12 mouse cellular contexts compared by ENCODE assay signal in genomic region chr17:71300338-71300737, GRCm38 (mm10). TPM values are rescaled to one million over a fixed set of nuclear protein-coding genes. Genes with fewer than 3 reads are reported as not detected.
A peak's percentile ranks its signal among the peaks of the same experiment; 100 is the strongest.
DNase-seq lines count a peak whose midpoint lies in the region; ATAC-seq and TF ChIP-seq lines count a peak whose summit lies in the region.
"Had no signal": no experiment of that assay in that cellular context is flagged by ENCODE, and none has a peak within 500 bp of the region (broad histone marks: within the 10 kb centered on the region; RNA-seq: fewer than 3 reads in every experiment).

No protein-coding gene starts in this region.

- peak; percentile 53 for DNase-seq in layer of hippocampus, adult 9-11 months
- no peak for DNase-seq in layer of hippocampus, postnatal 36 days
- DNase-seq in kidney, postnatal 10 days: no peak
- DNase-seq in right cerebral cortex, postnatal 25 days: no peak

- H3K4me3 ChIP-seq in bone marrow, adult 2 months (replicated peaks; ENCODE audit: control insufficient read depth, low read depth, low read length): no peak overlapping the region
- H3K4me3 ChIP-seq in liver, embryonic 16.5 days (ENCODE audit: low read depth, low read length): no peak overlapping the region
- H3K4me3 ChIP-seq in myocyte: no peak overlapping the region
- H3K4me3 ChIP-seq: embryonic facial prominence, embryonic 15.5 days; heart, embryonic 13.5 days; stomach, embryonic 15.5 days had no signal

- H3K9me3 ChIP-seq in liver, embryonic 16.5 days (replicated peaks; ENCODE audit: control insufficient read depth, low read length): no peaks in the 10 kb centered on the region
- H3K9me3 ChIP-seq: embryonic facial prominence, embryonic 15.5 days; heart, embryonic 13.5 days; megakaryocyte, embryonic 14.5 days; stomach, embryonic 15.5 days had no signal

- peaks cover 6% of the 10 kb centered on the region; the same call in 1 of the 2 replicates for H3K4me1 ChIP-seq in bone marrow, adult 2 months (ENCODE audit: control insufficient read depth, insufficient read depth, low read length)
- peaks cover 4% of the 10 kb centered on the region for H3K4me1 ChIP-seq in liver, embryonic 16.5 days (ENCODE audit: control insufficient read depth, low read depth, low read length)
- H3K4me1 ChIP-seq: embryonic facial prominence, embryonic 15.5 days; stomach, embryonic 15.5 days had no signal

- no peak overlapping the region for H3K9ac ChIP-seq in liver, embryonic 16.5 days (ENCODE audit: low read depth, low read length)
- H3K9ac ChIP-seq: embryonic facial prominence, embryonic 15.5 days; heart, embryonic 13.5 days; stomach, embryonic 15.5 days had no signal

- H3ac ChIP-seq in myocyte (ENCODE audit: control insufficient read depth, insufficient read length): no peak overlapping the region

- peak overlapping the region; percentile 48; the same call in 1 of the 2 replicates for H3K27ac ChIP-seq in bone marrow, adult 2 months (ENCODE audit: control insufficient read depth, insufficient read depth, low read depth, low read length, poor library complexity)
- peak overlapping the region; percentile 30; the same call in 1 of the 2 replicates for H3K27ac ChIP-seq in liver, embryonic 16.5 days (ENCODE audit: low read length)
- H3K27ac ChIP-seq: embryonic facial prominence, embryonic 15.5 days; heart, embryonic 13.5 days; stomach, embryonic 15.5 days had no signal

- H3K4me2 ChIP-seq in liver, embryonic 16.5 days (ENCODE audit: low read depth, low read length): no peak overlapping the region
- no peak overlapping the region for H3K4me2 ChIP-seq in myocyte (ENCODE audit: low read depth)
- H3K4me2 ChIP-seq: embryonic facial prominence, embryonic 15.5 days; heart, embryonic 13.5 days; stomach, embryonic 15.5 days had no signal

- no peaks in the 10 kb centered on the region for H3K79me2 ChIP-seq in myocyte (ENCODE audit: control insufficient read depth, insufficient read depth)

- peak; percentile 48; the same call in 1 of the 2 replicates for ATAC-seq in liver, embryonic 16.5 days (ENCODE audit: low read depth)
- no peak for ATAC-seq in erythroid progenitor cell, adult 5-6 weeks (replicated peaks; ENCODE audit: low FRiP score, poor library complexity, severe bottlenecking)

- no peaks in the 10 kb centered on the region for H3K27me3 ChIP-seq in liver, embryonic 16.5 days (ENCODE audit: control insufficient read depth, insufficient read depth, low read depth, low read length)
- no peaks in the 10 kb centered on the region for H3K27me3 ChIP-seq in myocyte (ENCODE audit: control insufficient read depth, insufficient read depth, insufficient read length)
- H3K27me3 ChIP-seq: embryonic facial prominence, embryonic 15.5 days; heart, embryonic 13.5 days; megakaryocyte, embryonic 14.5 days; stomach, embryonic 15.5 days had no signal

- no peaks in the 10 kb centered on the region for H3K36me3 ChIP-seq in liver, embryonic 16.5 days (ENCODE audit: control insufficient read depth, insufficient read depth)
- H3K36me3 ChIP-seq in myocyte (ENCODE audit: control insufficient read depth, insufficient read depth): no peaks in the 10 kb centered on the region
- H3K36me3 ChIP-seq: embryonic facial prominence, embryonic 15.5 days; stomach, embryonic 15.5 days had no signal

- TF ChIP-seq POLR2A in bone marrow, adult 2 months (IDR thresholded peaks at IDR 0.05; ENCODE audit: borderline replicate concordance, control insufficient read depth, low read depth, low read length): no peak
- no peak for TF ChIP-seq POLR2A in myocyte (IDR thresholded peaks at IDR 0.05; ENCODE audit: insufficient read length, low read depth)

- TF ChIP-seq CTCF in bone marrow, adult 2 months (IDR thresholded peaks at IDR 0.05; ENCODE audit: control insufficient read depth, insufficient read depth, low read length): no peak

- WGBS in bone marrow, adult 2 months: 29% methylated on average over 2 of the region's 2 CpGs
- WGBS in liver, embryonic 16.5 days (ENCODE audit: insufficient replicate concordance): 46% methylated on average over 2 of the region's 2 CpGs

TF ChIP-seq in myocyte, 11 proteins besides CTCF, POLR2A, EP300 and RAD21:
- TF ChIP-seq POLR2AphosphoS2 (IDR thresholded peaks at IDR 0.05; ENCODE audit: insufficient read length, low read depth) (no peak), CEBPB (IDR thresholded peaks at IDR 0.05; ENCODE audit: insufficient read depth, poor library complexity, severe bottlenecking) (peak; percentile 98)
TF ChIP-seq in myocyte: peak in this region for 1.

RNA-seq across cellular contexts. Expression of gene Emilin2, which starts 11.4 kb away (rescaled TPM):
- 1 to 10 TPM; 1.7 to 4.4 TPM for total RNA-seq in layer of hippocampus, postnatal 36 days (2021)
- polyA plus RNA-seq in bone marrow, adult 2 months (2011; ENCODE audit: insufficient read depth, insufficient read length, low replicate concordance, missing spikeins): 33.0 and 38.7 TPM in 2 replicates
- 18.5 and 20.0 TPM in 2 replicates for polyA plus RNA-seq in liver, embryonic 16.5 days (2015; fragmentation: Nextera tagmentation; extraction: Ambion mirVana)
- polyA plus RNA-seq in myocyte (2012; fragmentation: generic; extraction: Trizol): 3.2 TPM
- 98.7 and 158 TPM in 2 replicates for total RNA-seq in erythroid progenitor cell, adult 5-6 weeks (2015; ENCODE audit: low replicate concordance)
- 88.5 and 131 TPM in 2 replicates for total RNA-seq in erythroid progenitor cell, adult 5-6 weeks (2017; ENCODE audit: low replicate concordance)
